Mouse (Mus musculus): Measurements from ENCODE around the gene Tgfa. TPM values are rescaled to one million over a fixed set of nuclear protein-coding genes. Genes with fewer than 3 reads are reported as not detected.
A peak's percentile ranks its signal among the peaks of the same experiment; 100 is the strongest.

Tgfa gene
- total and polyA plus RNA-seq, 2 experiments from 2014 or later = 1.1 to 7.2 TPM

- Histone ChIP-seq H3K4me1 (ENCODE audit: control insufficient read depth, insufficient read depth) (no peaks in the 10 kb centered on the region), H3K4me2 (ENCODE audit: low read depth, low read length) (no peak overlapping the region), H3K27ac (ENCODE audit: low read depth) (no peak overlapping the region), H3K9me3 (replicated peaks; ENCODE audit: control insufficient read depth, low read length) (no peaks in the 10 kb centered on the region), H3K36me3 (replicated peaks; ENCODE audit: control insufficient read depth, insufficient read depth, low read length) (no peaks in the 10 kb centered on the region), H3K27me3 (ENCODE audit: control insufficient read depth, insufficient read depth, low read length) (peaks cover 49% of the 10 kb centered on the region), H3K9ac (replicated peaks; ENCODE audit: low read depth, low read length) (no peak overlapping the region), H3K4me3 (ENCODE audit: low read depth, low read length) (no peak overlapping the region)
- 33% methylated on average over 11 of the region's 11 CpGs for WGBS
- TF ChIP-seq EP300 (IDR thresholded peaks at IDR 0.05; ENCODE audit: low read depth) (no peak), CTCF (IDR thresholded peaks at IDR 0.05; ENCODE audit: low read depth) (no peak)
- ATAC-seq (ENCODE audit: insufficient read depth, low read depth) (no peak), DNase-seq (ENCODE audit: low spot score) (no peak)
These were observed 2.3 kb downstream of the Tgfa start for GRCm38 (mm10) chr6:86197150-86197862.

- Histone ChIP-seq H3K9me3 (replicated peaks; ENCODE audit: control insufficient read depth, low read length) (no peaks in the 10 kb centered on the region), H3K27ac (ENCODE audit: low read depth) (no peak overlapping the region), H3K4me2 (ENCODE audit: low read depth, low read length) (no peak overlapping the region), H3K4me1 (ENCODE audit: control insufficient read depth, insufficient read depth) (no peaks in the 10 kb centered on the region), H3K4me3 (ENCODE audit: low read depth, low read length) (no peak overlapping the region), H3K27me3 (ENCODE audit: control insufficient read depth, insufficient read depth, low read length) (peaks cover 20% of the 10 kb centered on the region), H3K36me3 (replicated peaks; ENCODE audit: control insufficient read depth, insufficient read depth, low read length) (no peaks in the 10 kb centered on the region), H3K9ac (replicated peaks; ENCODE audit: low read depth, low read length) (no peak overlapping the region)
- DNase-seq (ENCODE audit: low spot score) (peak; percentile 43), ATAC-seq (ENCODE audit: insufficient read depth, low read depth) (peak; percentile 87)
- TF ChIP-seq EP300 (IDR thresholded peaks at IDR 0.05; ENCODE audit: low read depth) (no peak), CTCF (IDR thresholded peaks at IDR 0.05; ENCODE audit: low read depth) (no peak)
- 27% methylated on average over 5 of the region's 5 CpGs for WGBS
These were observed 5.9 kb downstream of the Tgfa start for GRCm38 (mm10) chr6:86200934-86201333.

GRCm38 (mm10) chr6:86203101-86203500, 8.1 kb downstream of the Tgfa start:
- ATAC-seq (ENCODE audit: insufficient read depth, low read depth) (no peak), DNase-seq (ENCODE audit: low spot score) (no peak)
- H3K27me3 ChIP-seq (ENCODE audit: control insufficient read depth, insufficient read depth, low read length) = peaks cover 5% of the 10 kb centered on the region; the same call in 1 of the 2 replicates
- H3K27ac ChIP-seq (ENCODE audit: low read depth) = no peak overlapping the region
- H3K9ac ChIP-seq (replicated peaks; ENCODE audit: low read depth, low read length) = no peak overlapping the region
- H3K36me3 ChIP-seq (replicated peaks; ENCODE audit: control insufficient read depth, insufficient read depth, low read length) = no peaks in the 10 kb centered on the region
- no peaks in the 10 kb centered on the region for H3K4me1 ChIP-seq (ENCODE audit: control insufficient read depth, insufficient read depth)
- no peak overlapping the region for H3K4me3 ChIP-seq (ENCODE audit: low read depth, low read length)
- 77% methylated on average over 7 of the region's 7 CpGs for WGBS
- no peak overlapping the region for H3K4me2 ChIP-seq (ENCODE audit: low read depth, low read length)
- TF ChIP-seq CTCF (IDR thresholded peaks at IDR 0.05; ENCODE audit: low read depth) (no peak), EP300 (IDR thresholded peaks at IDR 0.05; ENCODE audit: low read depth) (no peak)
- no peaks in the 10 kb centered on the region for H3K9me3 ChIP-seq (replicated peaks; ENCODE audit: control insufficient read depth, low read length)

- whole genome bisulfite sequencing = 85% methylated on average over 6 of the region's 6 CpGs
- Histone ChIP-seq H3K9me3 (replicated peaks; ENCODE audit: control insufficient read depth, low read length) (no peaks in the 10 kb centered on the region), H3K4me1 (ENCODE audit: control insufficient read depth, insufficient read depth) (no peaks in the 10 kb centered on the region), H3K36me3 (replicated peaks; ENCODE audit: control insufficient read depth, insufficient read depth, low read length) (no peaks in the 10 kb centered on the region), H3K4me3 (ENCODE audit: low read depth, low read length) (no peak overlapping the region), H3K4me2 (ENCODE audit: low read depth, low read length) (no peak overlapping the region), H3K27me3 (ENCODE audit: control insufficient read depth, insufficient read depth, low read length) (no peaks in the 10 kb centered on the region), H3K9ac (replicated peaks; ENCODE audit: low read depth, low read length) (no peak overlapping the region), H3K27ac (ENCODE audit: low read depth) (no peak overlapping the region)
- TF ChIP-seq EP300 (IDR thresholded peaks at IDR 0.05; ENCODE audit: low read depth) (no peak), CTCF (IDR thresholded peaks at IDR 0.05; ENCODE audit: low read depth) (no peak)
- ATAC-seq (ENCODE audit: insufficient read depth, low read depth) (no peak), DNase-seq (ENCODE audit: low spot score) (no peak)
These were observed 11.0 kb downstream of the Tgfa start for GRCm38 (mm10) chr6:86206014-86206413.

GRCm38 (mm10) chr6:86206985-86207384, 12.0 kb downstream of the Tgfa start:
- no peak for TF ChIP-seq EP300 (IDR thresholded peaks at IDR 0.05; ENCODE audit: low read depth)
- no peak overlapping the region for H3K4me3 ChIP-seq (ENCODE audit: low read depth, low read length)
- DNase-seq (ENCODE audit: low spot score) (no peak), ATAC-seq (ENCODE audit: insufficient read depth, low read depth) (no peak)
- no peaks in the 10 kb centered on the region for H3K36me3 ChIP-seq (replicated peaks; ENCODE audit: control insufficient read depth, insufficient read depth, low read length)
- H3K27me3 ChIP-seq (ENCODE audit: control insufficient read depth, insufficient read depth, low read length) = no peaks in the 10 kb centered on the region
- 83% methylated on average over 12 of the region's 12 CpGs for WGBS
- H3K9ac ChIP-seq (replicated peaks; ENCODE audit: low read depth, low read length) = no peak overlapping the region
- H3K4me2 ChIP-seq (ENCODE audit: low read depth, low read length) = no peak overlapping the region
- H3K27ac ChIP-seq (ENCODE audit: low read depth) = no peak overlapping the region
- no peaks in the 10 kb centered on the region for H3K9me3 ChIP-seq (replicated peaks; ENCODE audit: control insufficient read depth, low read length)
- H3K4me1 ChIP-seq (ENCODE audit: control insufficient read depth, insufficient read depth) = no peaks in the 10 kb centered on the region
